Mouse (Mus musculus) stomach, embryonic 16.5 days (tissue): Measurements from ENCODE around the gene Zyg11b. TPM values are rescaled to one million over a fixed set of nuclear protein-coding genes. Genes with fewer than 3 reads are reported as not detected.

Experiments
- ATAC-seq: fragments of 200-750 bp; cut with Nextera tagmentation; 2 replicates; pipeline ENCODE4 v1.8.0; 2017; ENCODE audit warnings: moderate number of reproducible peaks, moderate TSS enrichment; ENCODE audit not compliant: insufficient read depth, low FRiP score
- H3K27ac ChIP-seq: fragments of 300-500 bp; sonication (generic); 2 replicates; pipeline ENCODE4 v1.5.1; 2014; ENCODE audit warnings: low read length
- H3K27me3 ChIP-seq: fragments of 300-500 bp; sonication (generic); 2 replicates; pipeline ENCODE4 v1.6.1; 2014; ENCODE audit warnings: low read length, control low read depth, mixed read lengths; ENCODE audit not compliant: control insufficient read depth, insufficient read depth
- H3K36me3 ChIP-seq: fragments of 300-500 bp; sonication (generic); 2 replicates; pipeline ENCODE4 v1.6.1; 2014; ENCODE audit warnings: low read length; ENCODE audit not compliant: control insufficient read depth, insufficient read depth
- H3K4me1 ChIP-seq: fragments of 300-500 bp; sonication (generic); 2 replicates; pipeline ENCODE4 v1.6.1; 2014; ENCODE audit warnings: low read length, control low read depth, mixed read lengths; ENCODE audit not compliant: control insufficient read depth, insufficient read depth
- H3K4me2 ChIP-seq: fragments of 300-500 bp; sonication (generic); 2 replicates; pipeline ENCODE4 v1.6.1; 2014; ENCODE audit warnings: low read depth, low read length, mixed read lengths
- H3K4me3 ChIP-seq: fragments of 300-500 bp; sonication (generic); replicated peaks from 2 replicates; pipeline ENCODE4 v1.5.1; 2014; ENCODE audit warnings: mild to moderate bottlenecking, low read length
- H3K9ac ChIP-seq: fragments of 300-500 bp; sonication (generic); 2 replicates; pipeline ENCODE4 v1.6.1; 2014; ENCODE audit warnings: low read length
- H3K9me3 ChIP-seq: fragments of 300-500 bp; sonication (generic); replicated peaks from 2 replicates; pipeline ENCODE4 v1.6.1; 2016; ENCODE audit warnings: low read length, control low read depth; ENCODE audit not compliant: control insufficient read depth
- WGBS: fragments of 180-500 bp; shearing (Covaris S2); extraction: QIAGEN DNeasy Blood & Tissue Kit; methylation state at CpG from one replicate; pipeline ENCODE4 v1.1.7; 2014; 5-methylcytosine and 5-hydroxymethylcytosine counted together
- polyA plus RNA-seq: library from polyadenylated mRNA; unstranded; fragments of >200 nt; fragmentation: Nextera tagmentation; extraction: Ambion mirVana; gene quantifications from 2 replicates; pipeline ENCODE4 v1.2.1, GENCODE M21; 2015

Zyg11b gene
- polyA plus RNA-seq, 1 experiment from 2014 or later, result 10.3 TPM

GRCm38 (mm10) chr4:108338811-108339210, 37.9 kb upstream of the Zyg11b start:
- WGBS, result 61% methylated on average over 10 of the region's 10 CpGs
- H3K27ac ChIP-seq, result peak overlapping the region; percentile 61; the same call in 1 of the 2 replicates
- peaks cover 15% of the 10 kb centered on the region for H3K4me1 ChIP-seq
- H3K36me3 ChIP-seq, result peaks cover 2% of the 10 kb centered on the region; the same call in 1 of the 2 replicates
- no peak; the same call in 1 of the 2 replicates for ATAC-seq
- no peak overlapping the region for H3K9ac ChIP-seq
- no peak overlapping the region for H3K4me3 ChIP-seq
- no peak overlapping the region for H3K4me2 ChIP-seq
- no peaks in the 10 kb centered on the region for H3K9me3 ChIP-seq
- H3K27me3 ChIP-seq, result no peaks in the 10 kb centered on the region

GRCm38 (mm10) chr4:108338321-108338733, 37.4 kb upstream of the Zyg11b start:
- no peaks in the 10 kb centered on the region for H3K27me3 ChIP-seq
- no peaks in the 10 kb centered on the region for H3K9me3 ChIP-seq
- no peak for ATAC-seq
- no peak overlapping the region for H3K9ac ChIP-seq
- WGBS, result 54% methylated on average over 9 of the region's 9 CpGs
- no peak overlapping the region for H3K4me3 ChIP-seq
- H3K36me3 ChIP-seq, result peaks cover 3% of the 10 kb centered on the region; the same call in 1 of the 2 replicates
- no peak overlapping the region for H3K4me2 ChIP-seq
- peaks cover 15% of the 10 kb centered on the region for H3K4me1 ChIP-seq
- H3K27ac ChIP-seq, result peak overlapping the region; percentile 61

DNA sequence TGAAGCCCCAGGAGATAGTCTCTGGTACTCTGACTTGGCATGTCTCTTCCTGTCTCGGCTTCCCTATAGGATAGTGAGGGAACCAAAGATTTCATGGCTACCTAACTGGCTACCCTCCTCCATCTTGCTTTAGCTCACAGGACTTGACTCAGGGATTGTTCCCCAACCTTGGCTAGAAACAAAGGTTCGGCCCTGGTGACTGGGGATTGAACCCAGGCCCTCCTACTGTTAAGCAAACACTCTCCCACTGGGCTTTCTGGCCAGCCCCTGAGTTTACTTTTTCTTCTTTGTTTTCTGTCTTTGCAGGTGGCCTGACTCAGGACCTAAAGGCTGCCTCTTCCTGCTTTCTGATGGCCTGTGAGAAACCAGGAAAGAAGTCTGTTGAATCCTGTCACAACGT, 36.9 kb upstream of the Zyg11b start:
- Histone ChIP-seq H3K27ac (peak overlapping the region; percentile 61), H3K27me3 (no peaks in the 10 kb centered on the region), H3K36me3 (peaks cover 3% of the 10 kb centered on the region; the same call in 1 of the 2 replicates), H3K4me1 (peaks cover 15% of the 10 kb centered on the region), H3K4me2 (no peak overlapping the region), H3K4me3 (no peak overlapping the region), H3K9me3 (no peaks in the 10 kb centered on the region), H3K9ac (no peak overlapping the region)
- peak; percentile 63; the same call in 1 of the 2 replicates for ATAC-seq
- 29% methylated on average over 3 of the region's 3 CpGs for WGBS

GRCm38 (mm10) chr4:108336765-108337164, 35.9 kb upstream of the Zyg11b start:
- WGBS, result 78% methylated on average over 2 of the region's 2 CpGs

GRCm38 (mm10) chr4:108335413-108335812, 34.5 kb upstream of the Zyg11b start:
- peaks cover 3% of the 10 kb centered on the region; the same call in 1 of the 2 replicates for H3K36me3 ChIP-seq
- H3K27ac ChIP-seq, result no peak overlapping the region

More at GRCm38 (mm10) chr4:108336765-108337164, 35.9 kb upstream of the Zyg11b start:
- H3K27me3 ChIP-seq, result no peaks in the 10 kb centered on the region
- H3K4me2 ChIP-seq, result no peak overlapping the region
- H3K9me3 ChIP-seq, result no peaks in the 10 kb centered on the region
- peaks cover 15% of the 10 kb centered on the region for H3K4me1 ChIP-seq
- H3K36me3 ChIP-seq, result peaks cover 3% of the 10 kb centered on the region; the same call in 1 of the 2 replicates
- H3K27ac ChIP-seq, result no peak overlapping the region
- no peak overlapping the region for H3K4me3 ChIP-seq
- no peak overlapping the region for H3K9ac ChIP-seq
- ATAC-seq, result no peak

GRCm38 (mm10) chr4:108332041-108332440, 31.1 kb upstream of the Zyg11b start:
- H3K4me3 ChIP-seq, result no peak overlapping the region
- no peak overlapping the region for H3K9ac ChIP-seq
- H3K4me1 ChIP-seq, result peaks cover 4% of the 10 kb centered on the region; the same call in 1 of the 2 replicates
- H3K36me3 ChIP-seq, result peaks cover 3% of the 10 kb centered on the region; the same call in 1 of the 2 replicates
- 77% methylated on average over 9 of the region's 9 CpGs for WGBS
- no peak overlapping the region for H3K4me2 ChIP-seq
- H3K9me3 ChIP-seq, result no peaks in the 10 kb centered on the region
- no peak overlapping the region for H3K27ac ChIP-seq
- no peak for ATAC-seq
- no peaks in the 10 kb centered on the region for H3K27me3 ChIP-seq

More at GRCm38 (mm10) chr4:108335413-108335812, 34.5 kb upstream of the Zyg11b start:
- Histone ChIP-seq H3K4me2 (no peak overlapping the region), H3K4me1 (peaks cover 15% of the 10 kb centered on the region), H3K9me3 (no peaks in the 10 kb centered on the region), H3K27me3 (no peaks in the 10 kb centered on the region), H3K4me3 (no peak overlapping the region), H3K9ac (no peak overlapping the region)
- ATAC-seq, result no peak
- WGBS, result 84% methylated on average over 6 of the region's 6 CpGs

DNA sequence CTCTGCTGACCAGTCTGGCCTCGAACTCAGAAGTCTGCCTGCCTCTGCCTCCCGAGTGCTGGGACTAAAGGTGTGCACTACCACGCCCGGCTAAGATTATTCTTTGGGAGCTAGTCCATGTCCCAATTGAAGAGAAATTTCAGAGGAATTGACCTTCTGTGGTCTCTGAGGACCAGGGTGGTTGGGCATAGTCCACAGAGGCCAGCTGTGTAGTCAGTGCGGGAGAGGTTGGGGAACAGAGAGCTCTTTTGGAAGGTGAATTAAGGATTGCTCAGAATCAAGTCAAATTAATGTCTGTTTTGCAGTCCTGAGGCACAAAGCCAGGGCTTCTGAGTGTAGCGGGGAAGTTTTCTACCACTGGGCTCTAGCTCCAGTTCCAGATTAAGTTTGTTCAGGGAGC, 28.9 kb upstream of the Zyg11b start:
- peaks cover 5% of the 10 kb centered on the region; the same call in 1 of the 2 replicates for H3K4me1 ChIP-seq
- no peak for ATAC-seq
- 90% methylated on average over 6 of the region's 6 CpGs for WGBS
- no peaks in the 10 kb centered on the region for H3K9me3 ChIP-seq
- H3K9ac ChIP-seq, result no peak overlapping the region
- no peaks in the 10 kb centered on the region for H3K27me3 ChIP-seq
- H3K4me3 ChIP-seq, result no peak overlapping the region
- H3K36me3 ChIP-seq, result peaks cover 3% of the 10 kb centered on the region; the same call in 1 of the 2 replicates
- no peak overlapping the region for H3K4me2 ChIP-seq
- H3K27ac ChIP-seq, result no peak overlapping the region

- Histone ChIP-seq H3K4me1 (peaks cover 5% of the 10 kb centered on the region; the same call in 1 of the 2 replicates), H3K27ac (peak within 1 kb of the TSS; percentile 96), H3K9me3 (no peaks in the 10 kb centered on the region), H3K9ac (peak within 1 kb of the TSS; percentile 80), H3K4me3 (peak within 1 kb of the TSS; percentile 64), H3K36me3 (no peaks in the 10 kb centered on the region), H3K27me3 (no peaks in the 10 kb centered on the region), H3K4me2 (peak within 1 kb of the TSS; percentile 66)
- ATAC-seq, result peak; percentile 95
- WGBS, result under 1% methylated on average over 45 of the region's 45 CpGs
These were observed 27.0 kb upstream of the Zyg11b start, which contains the start of gene Coa7 for GRCm38 (mm10) chr4:108327730-108328484. Gene Coa7, plus strand, starts transcription at chr4:108328140.

DNA sequence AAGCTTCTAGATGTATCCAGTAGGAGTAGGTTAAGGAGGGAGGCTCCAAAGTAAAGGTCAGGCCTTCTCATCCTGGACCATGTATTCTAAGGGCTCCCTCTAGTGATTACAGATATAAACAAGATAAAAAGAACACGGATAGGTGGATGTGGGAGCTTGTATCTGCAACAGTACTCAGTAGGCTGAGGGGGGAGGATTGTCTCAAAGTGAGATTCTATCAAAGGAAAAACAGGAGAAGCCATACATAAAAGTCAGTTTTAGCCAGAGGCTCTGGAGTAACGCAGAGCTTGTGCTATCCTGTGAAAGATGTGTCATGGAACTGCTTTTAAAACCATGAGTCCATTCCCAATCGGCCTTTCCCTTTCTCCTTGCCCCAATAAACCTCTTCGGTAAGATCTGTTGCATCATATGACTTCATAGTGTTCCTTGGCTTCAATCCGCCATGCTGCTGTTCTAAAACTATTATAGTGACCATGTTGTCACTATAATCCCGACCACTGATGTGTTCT, 26.2 kb upstream of the Zyg11b start:
- ATAC-seq, result no peak
- peak overlapping the region; percentile 96 for H3K27ac ChIP-seq
- H3K9me3 ChIP-seq, result no peaks in the 10 kb centered on the region
- peak overlapping the region; percentile 62 for H3K4me2 ChIP-seq
- H3K27me3 ChIP-seq, result no peaks in the 10 kb centered on the region
- no peaks in the 10 kb centered on the region for H3K36me3 ChIP-seq
- H3K4me1 ChIP-seq, result peaks cover 5% of the 10 kb centered on the region; the same call in 1 of the 2 replicates
- peak overlapping the region; percentile 64 for H3K4me3 ChIP-seq
- WGBS, result 37% methylated on average over 6 of the region's 6 CpGs
- H3K9ac ChIP-seq, result peak overlapping the region; percentile 80
